Mouse (Mus musculus) myocyte (in vitro differentiated cells): ENCODE measurements around the gene Rere.

ENCODE experiments used
- CEBPB ChIP-seq: IDR thresholded peaks from 2 replicates; pipeline ENCODE4 v1.6.1; 2011; ENCODE audit warnings: mild to moderate bottlenecking, moderate library complexity; ENCODE audit not compliant: poor library complexity, insufficient read depth, severe bottlenecking
- MAX ChIP-seq: IDR thresholded peaks from one replicate; pipeline ENCODE4 v1.6.1; 2011; ENCODE audit warnings: low read depth, mild to moderate bottlenecking, control low read depth
- MYOG ChIP-seq, 3 experiments: IDR thresholded peaks; one replicate each; pipeline ENCODE4 v1.6.1; 2011; ENCODE audit warnings: control low read depth in 2 of 3, low read depth in 2 of 3, mild to moderate bottlenecking in 2 of 3; ENCODE audit not compliant: insufficient read length in 2 of 3, control insufficient read depth in 1 of 3, insufficient read depth in 1 of 3
- POLR2A ChIP-seq: IDR thresholded peaks from one replicate; pipeline ENCODE4 v1.6.1; 2011; ENCODE audit warnings: low read depth, mild to moderate bottlenecking, control low read depth, moderate library complexity; ENCODE audit not compliant: insufficient read length
- POLR2AphosphoS2 ChIP-seq: IDR thresholded peaks from one replicate; pipeline ENCODE4 v1.6.1; 2011; ENCODE audit warnings: low read depth, control low read depth; ENCODE audit not compliant: insufficient read length
- REST ChIP-seq: IDR thresholded peaks from one replicate; pipeline ENCODE4 v1.6.1; 2011; ENCODE audit warnings: mild to moderate bottlenecking, control low read depth, moderate library complexity; ENCODE audit not compliant: insufficient read depth, insufficient read length
- SRF ChIP-seq: IDR thresholded peaks from one replicate; pipeline ENCODE4 v1.6.1; 2011; ENCODE audit warnings: low read depth; ENCODE audit not compliant: control insufficient read depth, insufficient read length
- TCF12 ChIP-seq: IDR thresholded peaks from one replicate; pipeline ENCODE4 v1.6.1; 2011; ENCODE audit warnings: mild to moderate bottlenecking, control low read depth; ENCODE audit not compliant: poor library complexity, insufficient read depth, severe bottlenecking
- USF1 ChIP-seq: IDR thresholded peaks from one replicate; pipeline ENCODE4 v1.6.1; 2011; ENCODE audit warnings: low read depth, mild to moderate bottlenecking, control low read depth, moderate library complexity

DNA sequence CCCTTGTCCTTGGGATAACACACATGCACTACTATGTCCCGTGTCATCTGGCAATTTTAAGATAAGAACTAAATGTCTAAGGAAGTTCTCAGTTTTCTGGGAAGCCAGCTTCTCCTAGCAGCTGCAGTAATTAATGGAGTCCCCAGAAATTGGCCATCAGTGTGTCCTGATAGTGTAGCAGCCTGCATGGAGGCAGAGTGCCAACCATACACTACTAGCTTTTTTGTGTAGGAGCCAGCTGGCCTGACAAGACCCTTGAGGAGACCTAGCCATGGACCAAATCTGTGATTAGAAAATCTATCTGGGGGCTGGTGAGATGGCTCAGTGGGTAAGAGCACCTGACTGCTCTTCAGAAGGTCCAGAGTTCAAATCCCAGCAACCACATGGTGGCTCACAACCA is 317.2 kb downstream of the Rere start:
- TF ChIP-seq POLR2A (no peak), TCF12 (no peak), REST (no peak), SRF (no peak), USF1 (no peak), CEBPB (no peak), POLR2AphosphoS2 (no peak), MAX (no peak), MYOG (IDR thresholded peaks at IDR 0.05; ENCODE audit: control insufficient read depth in 1 of 3, insufficient read depth in 1 of 3, insufficient read length in 2 of 3, low read depth in 2 of 3) (no peak)
